Mouse (Mus musculus): ENCODE data around the gene Il17ra.

The Il17ra gene

DNA sequence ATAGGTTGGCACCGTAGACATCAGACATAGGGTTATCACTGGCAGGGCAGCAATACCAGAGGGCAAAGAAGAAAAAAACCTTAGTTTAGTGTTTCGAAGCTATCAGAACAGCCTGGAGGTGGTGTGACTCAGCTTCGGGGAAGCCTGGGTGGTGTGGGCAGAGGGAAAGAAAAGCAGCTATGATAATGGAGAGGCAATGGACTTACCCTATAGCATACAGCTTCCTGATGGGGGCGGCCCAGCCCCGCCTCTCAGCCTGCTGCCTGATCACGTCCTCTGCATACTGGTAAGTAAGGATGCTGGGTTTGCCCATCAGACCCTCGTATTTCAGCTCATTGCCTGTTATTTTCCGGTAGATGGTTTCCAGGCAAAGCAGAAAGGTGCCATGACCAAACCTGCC, 47.4 kb downstream of the Il17ra start:
- no peak for DNase-seq

DNA sequence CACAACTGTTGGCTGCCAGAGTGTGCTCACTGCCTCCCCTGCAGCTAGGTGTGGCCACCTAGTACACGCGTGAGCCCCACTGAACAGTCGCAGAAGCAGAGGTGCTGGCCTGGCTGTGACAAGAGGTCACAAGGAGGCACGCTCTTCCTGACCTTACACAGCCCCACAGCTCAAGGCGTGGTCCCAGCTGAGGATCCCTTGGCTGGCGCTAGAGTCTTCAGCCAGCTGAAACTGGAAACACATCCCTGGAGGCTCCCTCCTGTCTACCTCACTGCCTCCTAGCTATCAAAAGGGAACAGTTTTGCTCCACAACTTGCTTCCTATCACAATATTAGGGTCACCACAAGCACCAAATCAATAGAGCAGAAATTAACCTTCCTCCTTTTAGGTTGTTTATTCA, 48.2 kb downstream of the Il17ra start:
- DNase-seq = no peak

DNA sequence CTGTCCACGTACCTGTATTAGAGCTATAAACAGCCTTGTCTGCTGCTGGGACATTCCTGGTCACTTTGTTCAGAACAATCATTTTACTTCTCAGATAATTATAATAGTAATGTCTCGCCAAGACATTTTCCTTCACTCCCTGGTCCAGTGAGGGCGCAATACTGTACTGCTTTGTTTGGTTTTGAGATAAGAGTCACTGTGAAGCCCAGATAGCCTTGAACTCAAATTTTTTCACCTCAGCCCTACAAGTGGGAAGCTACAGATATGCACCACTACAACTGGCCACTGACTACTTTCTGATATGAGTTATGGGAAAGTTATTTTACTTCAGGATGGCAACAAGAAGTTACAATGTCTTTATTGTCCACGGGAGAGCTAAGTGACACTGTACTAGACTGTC, 53.4 kb downstream of the Il17ra start:
- DNase-seq = no peak

DNA sequence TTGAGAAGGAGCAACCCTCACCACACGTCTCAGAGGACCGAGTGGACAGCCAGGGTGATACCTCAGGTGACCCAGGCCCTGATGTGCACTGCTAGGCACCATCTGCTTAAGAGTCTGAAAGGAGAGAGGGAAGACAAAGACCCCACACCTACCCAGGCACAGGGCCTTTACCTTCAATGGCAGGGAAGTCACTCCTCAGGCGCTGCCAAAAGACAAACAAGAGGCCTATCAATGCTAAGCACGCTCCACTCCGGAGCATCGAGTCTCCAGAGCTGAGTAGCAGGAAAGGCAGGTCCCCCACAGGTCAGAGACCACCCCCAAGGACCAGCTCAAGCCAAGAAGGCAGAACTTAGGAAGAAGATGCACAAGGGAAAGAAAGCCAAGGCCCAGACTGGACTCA, 53.8 kb downstream of the Il17ra start:
- no peak for DNase-seq

DNA sequence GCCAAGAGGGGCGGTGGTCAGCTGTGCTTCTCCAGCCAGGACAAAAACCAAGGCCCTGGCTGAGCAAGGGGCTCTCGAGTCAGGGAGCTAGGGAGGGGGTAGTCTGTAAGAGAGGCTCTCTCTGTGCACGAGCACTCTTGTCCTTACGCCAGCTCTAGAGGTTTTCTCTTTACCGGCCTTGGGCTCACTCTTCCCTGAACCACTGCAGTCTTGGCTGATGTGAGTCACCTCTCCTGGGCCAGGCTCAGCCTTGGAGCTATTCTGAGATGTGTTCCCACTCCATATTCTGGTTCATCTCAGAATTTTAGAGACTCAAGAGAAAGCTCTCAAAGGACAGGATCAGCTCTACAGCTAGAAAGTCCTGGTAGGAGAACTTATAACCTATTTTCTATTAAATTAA, 54.3 kb downstream of the Il17ra start:
- DNase-seq = no peak

DNA sequence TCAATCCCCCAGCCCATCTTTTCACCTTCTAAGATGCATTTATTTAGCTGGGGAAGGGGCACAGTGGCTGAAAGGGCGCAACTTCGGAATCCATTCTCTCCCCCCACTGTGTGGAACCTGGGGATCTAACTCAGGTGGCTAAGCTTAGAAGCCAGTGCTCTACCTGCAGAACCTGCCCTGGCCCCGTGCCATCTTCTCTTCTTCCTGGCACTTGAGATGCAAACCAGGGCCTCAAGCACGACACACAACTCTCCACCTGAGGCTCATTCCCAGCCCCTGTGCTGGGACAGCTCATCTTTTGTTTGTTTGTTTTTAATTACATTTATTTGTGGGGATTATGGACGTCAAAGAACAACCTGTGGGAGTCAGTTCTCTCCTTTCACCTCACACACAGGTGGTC, 56.6 kb downstream of the Il17ra start:
- no peak for DNase-seq

DNA sequence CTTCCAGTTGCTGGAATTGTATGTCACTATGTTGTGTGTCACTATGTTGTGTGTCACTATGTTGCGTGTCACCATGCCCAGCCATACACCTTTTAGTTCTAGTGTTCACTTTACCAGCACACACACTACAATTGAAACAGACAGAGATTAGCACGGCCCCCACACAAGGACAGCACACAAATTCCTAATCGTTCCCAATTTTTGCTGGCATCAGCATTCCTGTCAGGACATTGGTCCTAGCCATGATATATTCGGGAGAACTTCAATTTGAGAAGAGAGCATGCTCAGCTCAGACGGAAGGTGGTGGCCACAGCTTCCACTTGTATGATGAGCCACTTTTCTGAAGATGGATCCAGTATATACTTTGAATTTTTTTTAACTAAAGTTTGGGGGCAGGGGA, 61.7 kb downstream of the Il17ra start:
- no peak for DNase-seq

DNA sequence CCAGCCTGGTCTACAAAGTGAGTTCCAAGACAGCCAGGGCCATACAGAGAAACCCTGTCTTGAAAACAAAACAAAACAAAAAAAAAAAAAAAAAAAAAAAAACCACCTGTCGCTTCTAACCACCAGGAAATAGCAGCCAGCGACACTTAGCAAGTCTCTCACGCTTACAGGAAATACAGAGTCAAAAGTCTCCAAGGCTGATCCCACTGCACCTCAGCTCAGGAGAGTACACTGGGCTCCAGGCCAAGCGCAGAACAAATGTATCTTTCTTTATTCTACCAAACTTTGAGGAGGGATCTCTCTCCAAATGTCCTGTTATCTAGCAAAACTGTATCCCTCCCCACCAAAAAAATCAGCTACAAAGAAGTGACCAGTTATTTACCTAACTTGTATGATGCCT, 66.1 kb downstream of the Il17ra start:
- DNase-seq = peak; percentile 46

DNA sequence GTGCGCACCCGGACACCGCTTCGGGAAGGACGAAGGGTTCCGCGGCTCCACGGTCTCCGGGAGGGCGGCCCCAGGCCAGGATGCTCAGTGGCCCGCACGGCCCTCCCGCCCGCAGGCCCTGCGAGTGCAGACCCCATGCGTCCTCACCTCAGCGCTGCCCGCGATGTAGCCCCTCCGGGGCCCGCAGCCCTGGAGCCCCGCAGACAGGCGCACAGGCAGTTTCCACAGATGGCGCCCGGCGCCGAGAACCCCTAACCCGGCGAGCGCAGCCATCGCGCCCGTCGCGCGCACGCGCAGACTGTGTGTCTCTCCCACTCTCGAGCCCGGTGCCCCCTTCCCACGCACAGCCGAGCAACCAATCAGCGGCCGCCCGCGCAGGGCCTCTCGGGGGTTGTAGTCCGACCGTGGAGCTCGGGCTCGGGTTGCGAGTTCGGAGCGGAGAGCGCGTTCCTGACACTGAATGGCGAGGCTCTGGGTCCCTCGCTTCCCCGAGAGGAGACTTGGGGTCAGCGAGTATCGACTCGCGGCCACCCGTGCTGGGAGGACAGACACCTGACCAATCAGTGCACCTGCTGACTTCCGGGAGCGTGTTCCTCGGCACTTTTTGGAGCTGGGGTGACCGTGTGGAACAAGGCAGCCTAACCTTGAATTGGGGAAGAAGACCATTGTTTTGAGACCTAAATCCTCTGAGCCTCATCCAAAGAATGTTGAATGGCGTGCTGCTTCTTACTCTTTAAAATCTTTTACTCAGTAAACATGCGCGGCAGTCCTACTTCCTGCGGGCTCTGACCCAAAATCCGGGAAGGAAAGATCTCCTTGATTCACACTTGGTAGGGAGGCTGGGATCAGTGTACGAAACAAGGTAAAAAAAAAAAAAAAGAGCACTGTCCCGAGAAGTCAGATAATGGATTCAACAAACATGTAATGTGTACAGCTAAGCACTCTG, 68.2 kb downstream of the Il17ra start, which contains the start of gene Hdhd5:
Gene Hdhd5, minus strand, starts transcription at position 300 of the 946 bp plus-strand sequence.
- DNase-seq = peak; percentile 98

DNA sequence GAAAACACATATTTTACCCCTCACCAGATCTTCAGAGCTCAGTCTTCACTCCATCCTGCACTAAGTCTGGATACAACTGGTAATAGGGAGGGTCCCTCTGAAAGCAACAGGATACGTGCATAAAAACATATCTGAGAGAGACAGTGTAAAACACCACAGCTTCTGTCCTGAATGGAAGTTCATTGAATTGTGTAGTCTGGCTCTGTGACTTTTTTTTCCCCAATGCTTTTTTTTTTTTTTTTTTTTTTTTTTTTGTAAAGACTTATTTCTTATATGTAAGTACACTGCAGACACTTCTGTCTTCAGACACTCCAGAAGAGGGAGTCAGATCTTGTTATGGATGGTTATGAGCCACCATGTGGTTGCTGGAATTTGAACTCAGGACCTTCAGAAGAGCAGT, 69.5 kb downstream of the Il17ra start:
- DNase-seq = no peak

DNA sequence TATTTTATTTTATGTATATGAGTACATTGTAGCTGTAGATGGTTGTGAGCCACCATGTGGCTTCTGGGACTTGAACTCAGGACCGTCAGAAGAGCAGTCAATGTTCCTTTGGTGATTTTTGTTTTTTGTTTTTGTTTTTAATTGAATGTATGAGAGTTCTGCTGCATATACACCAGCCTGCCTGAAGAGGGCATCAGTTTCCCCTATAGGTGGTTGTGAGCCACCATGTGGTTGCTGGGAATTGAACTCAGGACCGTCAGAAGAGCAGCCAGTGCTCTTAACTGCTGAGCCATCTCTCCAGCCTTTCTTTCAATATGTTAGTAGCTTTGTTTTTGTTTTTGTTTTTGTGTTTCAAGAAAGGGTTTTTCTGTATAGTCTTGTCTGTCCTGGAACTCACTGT, 73.3 kb downstream of the Il17ra start:
- no peak for DNase-seq
